Mouse (Mus musculus) thymus, postnatal 14 days (tissue): Measurements from ENCODE around the gene Nudcd3.

Experiments
- DNase-seq: peaks from one replicate; pipeline ENCODE4 v3.0.0; 2021

The Nudcd3 gene

DNA sequence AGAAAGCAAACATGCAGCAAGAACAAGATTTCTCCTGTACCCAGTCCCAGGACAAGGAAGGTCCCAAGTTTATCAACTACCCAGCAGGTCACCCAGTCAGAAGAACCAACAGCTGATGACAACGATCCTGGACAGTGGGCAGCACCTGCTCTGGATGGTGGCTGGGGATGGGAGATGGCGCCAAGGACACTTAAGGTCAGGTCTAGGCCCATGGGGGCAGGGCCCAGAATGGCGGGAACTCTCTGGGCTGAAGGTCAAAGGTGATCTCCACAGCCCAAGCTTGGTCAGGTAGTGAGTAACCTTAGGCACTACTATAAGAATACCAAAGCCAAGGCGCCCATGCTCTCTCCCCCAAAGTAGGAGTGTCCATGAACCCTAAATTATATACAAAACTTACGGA lies 138.3 kb downstream of the Nudcd3 start:
- DNase-seq = no peak

DNA sequence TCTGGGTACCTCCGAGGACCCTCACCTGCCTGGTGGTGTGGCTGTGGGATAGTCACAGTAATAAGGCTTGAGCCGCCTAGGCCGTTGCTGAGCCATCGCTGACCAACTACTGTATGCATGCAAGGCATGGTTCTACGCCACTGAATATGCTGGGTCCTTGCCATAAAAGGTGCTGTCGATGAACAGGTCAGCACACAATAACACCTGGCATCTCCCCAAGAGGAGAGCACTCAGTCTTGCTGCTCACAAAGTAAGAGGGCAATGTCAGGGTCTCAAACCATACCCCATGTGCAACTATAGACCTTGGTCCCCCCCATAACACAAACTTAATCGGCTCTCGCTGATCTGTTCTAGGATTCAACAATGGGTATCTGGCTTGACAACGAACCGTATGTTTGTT lies 141.1 kb downstream of the Nudcd3 start:
- DNase-seq = no peak
